Mouse (Mus musculus) CH12.LX (cell line): ENCODE results near the gene Dhx30.

Experiments
- BHLHE40 ChIP-seq: IDR thresholded peaks from 2 replicates; pipeline ENCODE4 v1.6.1; 2011; ENCODE audit warnings: mild to moderate bottlenecking, low read depth, low read length, improper control_type of control experiment
- CHD2 ChIP-seq: IDR thresholded peaks from 2 replicates; pipeline ENCODE4 v1.6.1; 2011; ENCODE audit warnings: low read length, improper control_type of control experiment
- CTCF ChIP-seq, 2 experiments: IDR thresholded peaks in 1 of 2; conservative IDR thresholded peaks in 1 of 2; 2 replicates each; pipeline ENCODE4 v1.5.1; 2011 to 2012; ENCODE audit warnings: low read depth in 2 of 2, low read length in 2 of 2, improper control_type of control experiment in 1 of 2, inconsistent platforms in 1 of 2, mild to moderate bottlenecking in 1 of 2, moderate library complexity in 1 of 2
- EP300 ChIP-seq: IDR thresholded peaks from 2 replicates; pipeline ENCODE4 v1.6.1; 2011; ENCODE audit warnings: low read length, improper control_type of control experiment
- JUN ChIP-seq: IDR thresholded peaks from 2 replicates; pipeline ENCODE4 v1.6.1; 2011; ENCODE audit warnings: low read depth, mild to moderate bottlenecking, low read length, improper control_type of control experiment, moderate library complexity; ENCODE audit not compliant: insufficient read depth
- JUND ChIP-seq: conservative IDR thresholded peaks from 2 replicates; pipeline ENCODE4 v1.6.1; 2011; ENCODE audit warnings: low read depth, low read length, improper control_type of control experiment
- MAX ChIP-seq: IDR thresholded peaks from 2 replicates; pipeline ENCODE4 v1.6.1; 2011; ENCODE audit warnings: low read length, improper control_type of control experiment
- MAZ ChIP-seq: IDR thresholded peaks from 2 replicates; pipeline ENCODE4 v1.6.1; 2012; ENCODE audit warnings: low read depth, mild to moderate bottlenecking, inconsistent platforms, low read length, improper control_type of control experiment, moderate library complexity
- MEF2A ChIP-seq: IDR thresholded peaks from 2 replicates; pipeline ENCODE4 v1.6.1; 2014; ENCODE audit warnings: low read depth, mild to moderate bottlenecking, inconsistent platforms, low read length, improper control_type of control experiment, borderline replicate concordance
- POLR2A ChIP-seq: IDR thresholded peaks from 2 replicates; pipeline ENCODE4 v1.6.1; 2011; ENCODE audit warnings: low read depth, mild to moderate bottlenecking, improper control_type of control experiment, low read length
- SIN3A ChIP-seq: IDR thresholded peaks from 2 replicates; pipeline ENCODE4 v1.6.1; 2012; ENCODE audit warnings: low read length, improper control_type of control experiment, inconsistent platforms
- TCF12 ChIP-seq: IDR thresholded peaks from 2 replicates; pipeline ENCODE4 v1.6.1; 2014; ENCODE audit warnings: low read depth, mild to moderate bottlenecking, inconsistent platforms, low read length, improper control_type of control experiment
- UBTF ChIP-seq: IDR thresholded peaks from 2 replicates; pipeline ENCODE4 v1.6.1; 2012; ENCODE audit warnings: low read depth, mild to moderate bottlenecking, inconsistent platforms, low read length, improper control_type of control experiment, moderate library complexity
- ZKSCAN1 ChIP-seq: IDR thresholded peaks from 2 replicates; pipeline ENCODE4 v1.6.1; 2012; ENCODE audit warnings: low read depth, inconsistent platforms, low read length, improper control_type of control experiment, borderline replicate concordance

DNA sequence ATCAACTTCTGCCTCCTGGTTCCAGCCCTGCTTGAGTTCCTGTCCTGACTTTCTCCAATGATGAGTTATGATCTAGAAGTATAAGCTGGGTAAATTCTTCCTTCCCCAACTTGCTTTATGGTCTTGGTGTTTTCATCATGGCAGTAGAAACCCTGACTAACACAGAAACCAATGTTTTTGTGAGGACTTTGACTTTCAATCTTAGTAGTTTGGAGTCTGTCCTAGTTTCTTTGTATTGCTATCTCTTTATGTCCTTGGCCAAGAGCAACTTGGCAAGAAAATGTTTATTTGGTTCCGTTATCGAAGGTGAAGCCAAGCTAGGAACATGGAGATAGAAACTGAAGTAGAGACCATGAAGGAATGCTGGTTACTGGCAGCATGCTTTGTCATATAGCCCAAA, 45.4 kb upstream of the Dhx30 start:
- TF ChIP-seq CTCF (conservative IDR thresholded peaks at IDR 0.05 in 1 of 2, IDR thresholded peaks at IDR 0.05 in 1 of 2; ENCODE audit: low read depth in 2 of 2, low read length in 2 of 2): no peak
- TF ChIP-seq UBTF: no peak
- no peak for TF ChIP-seq BHLHE40
- TF ChIP-seq POLR2A: no peak
- no peak for TF ChIP-seq EP300
- no peak for TF ChIP-seq TCF12
- TF ChIP-seq ZKSCAN1: no peak
- TF ChIP-seq MEF2A: no peak
- TF ChIP-seq MAX: no peak
- TF ChIP-seq MAZ: no peak
- no peak for TF ChIP-seq JUND
- no peak for TF ChIP-seq CHD2
- no peak for TF ChIP-seq SIN3A
- TF ChIP-seq JUN: no peak
